Mouse (Mus musculus): Measurements from ENCODE around the gene Sh2d3c. TPM values are rescaled to one million over a fixed set of nuclear protein-coding genes. Genes with fewer than 3 reads are reported as not detected.

Gene Sh2d3c
- polyA plus RNA-seq, 1 experiment from 2014 or later, result 37.6 TPM

DNA sequence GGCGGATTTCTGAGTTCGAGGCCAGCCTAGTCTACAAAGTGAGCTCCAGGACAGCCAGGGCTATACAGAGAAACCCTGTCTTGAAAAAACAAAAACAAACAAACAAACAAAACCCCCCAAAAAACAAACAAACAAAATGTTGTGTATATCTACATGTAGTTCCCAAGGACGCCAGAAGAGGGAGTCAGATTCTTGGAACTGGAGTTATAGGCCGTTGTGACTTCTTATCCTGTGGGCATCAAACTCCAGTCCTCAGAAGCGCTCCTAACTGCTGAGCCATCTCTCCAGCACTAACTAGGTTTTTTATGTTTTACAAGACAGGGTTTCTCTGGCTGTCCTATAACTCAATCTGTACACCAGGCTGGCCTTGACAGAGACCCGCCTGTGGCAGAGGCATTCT lies 66.3 kb downstream of the Sh2d3c start:
- Histone ChIP-seq H3K9me3 (ENCODE audit: low read depth, low read length) (no peaks in the 10 kb centered on the region), H3K36me3 (ENCODE audit: insufficient read depth) (no peaks in the 10 kb centered on the region), H3K27me3 (ENCODE audit: insufficient read depth, low read length) (no peaks in the 10 kb centered on the region), H3K4me1 (ENCODE audit: insufficient read depth) (no peaks in the 10 kb centered on the region; the same call in 1 of the 2 replicates), H3K4me3 (ENCODE audit: low read depth, low read length) (no peak overlapping the region), H3K27ac (ENCODE audit: low read depth) (no peak overlapping the region), H3K9ac (no peak overlapping the region), H3K4me2 (no peak overlapping the region)
- ATAC-seq (ENCODE audit: insufficient read depth) (no peak), DNase-seq (peak; percentile 64)
- TF ChIP-seq CTCF (IDR thresholded peaks at IDR 0.05; ENCODE audit: low read depth), result peak; percentile 63
- 64% methylated on average over 6 of the region's 6 CpGs for WGBS

DNA sequence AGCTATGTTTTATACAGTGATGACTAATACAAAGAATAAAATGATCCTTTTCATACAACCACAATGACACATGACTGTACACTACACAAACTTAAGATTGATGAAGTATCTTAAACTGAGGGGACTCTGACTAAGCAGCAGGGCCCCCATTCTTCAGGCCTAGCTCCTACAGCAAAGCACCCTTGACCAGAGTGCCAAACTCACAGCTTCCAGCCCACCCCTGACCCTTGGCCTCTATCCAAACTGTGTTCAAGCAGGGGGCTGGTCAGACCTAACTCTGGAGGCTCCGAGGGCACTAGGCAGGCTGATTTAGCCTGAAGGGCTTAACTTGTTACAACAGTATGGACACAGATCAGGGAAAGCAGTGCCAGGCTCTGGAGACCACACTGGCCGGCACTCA lies 67.7 kb downstream of the Sh2d3c start:
- DNase-seq, result peak; percentile 24
- Histone ChIP-seq H3K27ac (ENCODE audit: low read depth) (no peak overlapping the region), H3K4me2 (no peak overlapping the region), H3K9ac (no peak overlapping the region), H3K9me3 (ENCODE audit: low read depth, low read length) (no peaks in the 10 kb centered on the region), H3K36me3 (ENCODE audit: insufficient read depth) (no peaks in the 10 kb centered on the region), H3K27me3 (ENCODE audit: insufficient read depth, low read length) (no peaks in the 10 kb centered on the region), H3K4me3 (ENCODE audit: low read depth, low read length) (no peak overlapping the region), H3K4me1 (ENCODE audit: insufficient read depth) (no peaks in the 10 kb centered on the region; the same call in 1 of the 2 replicates)
- TF ChIP-seq CTCF (IDR thresholded peaks at IDR 0.05; ENCODE audit: low read depth), result no peak
- 50% methylated on average over 2 of the region's 2 CpGs for WGBS
- no peak for ATAC-seq (ENCODE audit: insufficient read depth)

DNA sequence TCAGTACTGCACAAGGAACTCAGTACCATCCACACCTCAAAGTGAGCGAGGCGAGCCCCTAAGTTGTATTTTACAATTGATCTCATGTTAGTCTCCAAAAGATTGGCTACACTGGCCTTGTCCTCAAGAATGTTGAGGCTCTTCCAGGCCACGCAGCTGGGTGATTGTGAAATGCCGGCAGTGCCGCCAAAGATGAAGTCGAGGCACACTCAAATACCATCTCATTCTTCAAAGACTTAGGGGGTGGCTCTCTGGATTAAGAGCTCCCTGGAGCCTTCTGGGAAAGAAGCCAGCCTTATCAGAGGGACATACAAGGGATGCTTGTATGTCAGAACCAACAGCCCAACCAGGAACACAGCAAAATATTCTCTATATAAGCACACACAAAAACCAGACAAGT lies 70.4 kb downstream of the Sh2d3c start:
- no peak overlapping the region for H3K4me3 ChIP-seq (ENCODE audit: low read depth, low read length)
- H3K27ac ChIP-seq (ENCODE audit: low read depth), result no peak overlapping the region
- TF ChIP-seq CTCF (IDR thresholded peaks at IDR 0.05; ENCODE audit: low read depth), result no peak
- 50% methylated on average over 6 of the region's 6 CpGs for WGBS
- ATAC-seq (ENCODE audit: insufficient read depth) (no peak), DNase-seq (peak; percentile 81)
- peaks cover 21% of the 10 kb centered on the region; the same call in 1 of the 2 replicates for H3K36me3 ChIP-seq (ENCODE audit: insufficient read depth)
- no peak overlapping the region for H3K4me2 ChIP-seq
- H3K4me1 ChIP-seq (ENCODE audit: insufficient read depth), result no peaks in the 10 kb centered on the region
- H3K9me3 ChIP-seq (ENCODE audit: low read depth, low read length), result no peaks in the 10 kb centered on the region
- no peaks in the 10 kb centered on the region for H3K27me3 ChIP-seq (ENCODE audit: insufficient read depth, low read length)
- H3K9ac ChIP-seq, result no peak overlapping the region

DNA sequence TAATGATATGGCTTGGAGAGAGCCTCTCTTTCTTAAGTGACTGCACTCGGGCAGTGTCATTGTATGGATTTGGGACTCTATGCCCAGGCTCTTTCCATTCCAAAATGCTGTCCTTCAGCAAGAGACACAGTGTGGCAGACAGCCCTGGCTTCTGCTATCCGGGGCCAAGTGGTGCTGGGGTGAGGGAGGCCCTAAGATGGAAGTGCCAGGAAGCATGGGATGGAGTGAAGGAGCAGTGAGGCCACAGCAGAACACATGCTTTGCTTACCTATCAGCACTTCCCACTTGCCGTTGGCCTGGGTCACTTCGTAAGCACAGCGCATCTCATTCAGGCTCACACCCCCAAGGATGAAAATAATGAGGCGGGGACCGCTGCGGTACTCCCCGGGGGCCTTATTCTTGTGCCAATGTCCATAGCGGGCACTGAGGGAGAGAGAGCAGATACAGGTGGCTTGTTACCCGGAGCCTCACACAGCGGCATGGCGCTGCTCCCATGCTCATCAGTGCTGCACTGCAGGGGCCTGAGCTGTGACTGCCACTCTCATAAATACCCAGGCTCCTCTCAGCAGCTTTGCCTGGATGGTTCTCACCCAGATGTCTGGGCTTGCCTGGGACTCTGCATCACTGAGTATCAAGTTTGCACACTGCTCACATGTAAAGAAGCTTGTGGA lies 75.0 kb downstream of the Sh2d3c start:
- H3K27me3 ChIP-seq (ENCODE audit: insufficient read depth, low read length), result no peaks in the 10 kb centered on the region
- peaks cover 36% of the 10 kb centered on the region for H3K36me3 ChIP-seq (ENCODE audit: insufficient read depth)

DNA sequence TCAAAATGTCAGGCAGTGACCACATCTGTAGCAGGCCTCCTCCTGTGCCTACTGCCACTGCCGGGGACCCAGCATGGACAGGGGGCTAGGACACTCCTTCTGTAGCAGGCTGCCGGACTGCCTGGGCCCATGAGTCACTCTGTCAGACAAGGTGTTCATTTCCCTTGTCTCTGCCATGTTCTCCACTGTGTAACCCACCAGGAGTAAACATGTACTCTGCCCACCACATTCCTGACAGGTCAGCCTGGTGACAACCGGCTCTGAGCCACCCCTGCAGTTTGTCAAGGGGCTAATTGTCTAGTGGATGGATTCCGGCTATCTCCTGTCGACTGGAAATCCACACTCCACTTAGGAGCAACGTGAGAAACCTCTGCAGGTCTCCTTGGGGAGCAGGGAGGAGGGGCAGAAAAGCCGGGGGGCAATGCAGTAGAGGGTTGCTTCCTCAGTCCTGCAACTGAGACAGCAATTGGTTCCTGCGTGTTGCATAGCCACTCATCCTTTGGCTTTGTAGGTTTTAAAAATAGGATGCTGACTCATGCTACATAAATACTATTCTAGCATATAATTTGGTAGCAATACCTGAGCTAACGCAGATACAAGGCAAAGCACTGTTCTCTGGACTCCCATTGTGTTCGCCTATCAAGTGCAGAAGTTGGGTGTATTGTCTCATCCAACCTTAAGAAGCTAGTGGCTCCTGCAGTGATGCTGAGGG lies 77.6 kb downstream of the Sh2d3c start:
- Histone ChIP-seq H3K36me3 (ENCODE audit: insufficient read depth) (peaks cover 48% of the 10 kb centered on the region), H3K9ac (no peak overlapping the region), H3K4me1 (ENCODE audit: insufficient read depth) (no peaks in the 10 kb centered on the region), H3K27ac (ENCODE audit: low read depth) (no peak overlapping the region), H3K4me3 (ENCODE audit: low read depth, low read length) (no peak overlapping the region), H3K27me3 (ENCODE audit: insufficient read depth, low read length) (no peaks in the 10 kb centered on the region), H3K4me2 (no peak overlapping the region), H3K9me3 (ENCODE audit: low read depth, low read length) (no peaks in the 10 kb centered on the region)
- ATAC-seq (ENCODE audit: insufficient read depth) (no peak), DNase-seq (no peak)
- TF ChIP-seq CTCF (IDR thresholded peaks at IDR 0.05; ENCODE audit: low read depth), result no peak
- 48% methylated on average over 10 of the region's 10 CpGs for WGBS

More for the DNA sequence above, 75.0 kb downstream of the Sh2d3c start:
- H3K4me2 ChIP-seq, result no peak overlapping the region
- no peak for DNase-seq
- no peak overlapping the region for H3K4me3 ChIP-seq (ENCODE audit: low read depth, low read length)
- ATAC-seq (ENCODE audit: insufficient read depth), result no peak
- H3K4me1 ChIP-seq (ENCODE audit: insufficient read depth), result no peaks in the 10 kb centered on the region
- no peak overlapping the region for H3K9ac ChIP-seq
- 86% methylated on average over 13 of the region's 13 CpGs for WGBS
- H3K9me3 ChIP-seq (ENCODE audit: low read depth, low read length), result no peaks in the 10 kb centered on the region
- H3K27ac ChIP-seq (ENCODE audit: low read depth), result no peak overlapping the region
- TF ChIP-seq CTCF (IDR thresholded peaks at IDR 0.05; ENCODE audit: low read depth), result no peak

MicroRNA genes within 50 kb of the gene (microRNA counts, 519-probe panel; counts per million panel counts)
- 1,432 counts per million, percentile 8 among the panel's probes with 10 or more counts for microRNA mmu-miR-2861

Small RNAs within 50 kb of the gene (microRNA-seq; reads per million reads assigned to microRNA genes)
- gene Gm47291 (ENCODE audit: borderline number of aligned reads) (not detected), gene Mir2861 (ENCODE audit: borderline number of aligned reads) (not detected), gene Mir3960 (ENCODE audit: borderline number of aligned reads) (not detected), gene Mir8093 (ENCODE audit: borderline number of aligned reads) (not detected)

Other genes starting within 250 kb of the Sh2d3c start
- 18.4 and 19.9 TPM in 2 replicates for gene Fam102a, start 185.7 kb upstream of the Sh2d3c start, polyA plus RNA-seq (2014; fragmentation: Nextera tagmentation; extraction: Ambion mirVana)
- gene Dpm2, start 150.2 kb upstream of the Sh2d3c start, polyA plus RNA-seq (2014; fragmentation: Nextera tagmentation; extraction: Ambion mirVana), result 94.9 and 98.5 TPM in 2 replicates
- 0.50 and 0.70 TPM in 2 replicates for gene Pip5kl1, start 146.3 kb upstream of the Sh2d3c start, polyA plus RNA-seq (2014; fragmentation: Nextera tagmentation; extraction: Ambion mirVana)
- 0.20 TPM in 1 of 2 replicates, not detected in the other for gene 9430097D07Rik, start 145.4 kb upstream of the Sh2d3c start, polyA plus RNA-seq (2014; fragmentation: Nextera tagmentation; extraction: Ambion mirVana)
- 22.0 and 23.8 TPM in 2 replicates for gene St6galnac4, start 134.0 kb upstream of the Sh2d3c start, polyA plus RNA-seq (2014; fragmentation: Nextera tagmentation; extraction: Ambion mirVana)
- gene St6galnac6, start 121.3 kb upstream of the Sh2d3c start, polyA plus RNA-seq (2014; fragmentation: Nextera tagmentation; extraction: Ambion mirVana), result 8.3 and 11.1 TPM in 2 replicates
- 34.3 and 35.8 TPM in 2 replicates for gene Ak1, start 99.3 kb upstream of the Sh2d3c start, polyA plus RNA-seq (2014; fragmentation: Nextera tagmentation; extraction: Ambion mirVana)
- 91.1 and 98.5 TPM in 2 replicates for gene Eng, start 74.5 kb upstream of the Sh2d3c start, polyA plus RNA-seq (2014; fragmentation: Nextera tagmentation; extraction: Ambion mirVana)
- 28.4 and 32.7 TPM in 2 replicates for gene Fpgs, start 16.9 kb upstream of the Sh2d3c start, polyA plus RNA-seq (2014; fragmentation: Nextera tagmentation; extraction: Ambion mirVana)
- gene Cdk9, start 8.0 kb upstream of the Sh2d3c start, polyA plus RNA-seq (2014; fragmentation: Nextera tagmentation; extraction: Ambion mirVana), result 81.7 and 84.3 TPM in 2 replicates
- gene 6330409D20Rik, start 20.0 kb downstream of the Sh2d3c start, polyA plus RNA-seq (2014; fragmentation: Nextera tagmentation; extraction: Ambion mirVana), result 0.20 TPM in 1 of 2 replicates, not detected in the other
- gene Tor2a, start 36.2 kb downstream of the Sh2d3c start, polyA plus RNA-seq (2014; fragmentation: Nextera tagmentation; extraction: Ambion mirVana), result 66.2 and 71.0 TPM in 2 replicates
- 0.15 and 0.33 TPM in 2 replicates for gene Ttc16, start 54.6 kb downstream of the Sh2d3c start, polyA plus RNA-seq (2014; fragmentation: Nextera tagmentation; extraction: Ambion mirVana)
- 2.7 and 4.4 TPM in 2 replicates for gene Ptrh1, start 54.7 kb downstream of the Sh2d3c start, polyA plus RNA-seq (2014; fragmentation: Nextera tagmentation; extraction: Ambion mirVana)
- 0.11 and 0.33 TPM in 2 replicates for gene Cfap157, start 63.4 kb downstream of the Sh2d3c start, polyA plus RNA-seq (2014; fragmentation: Nextera tagmentation; extraction: Ambion mirVana)
- gene Stxbp1, start 126.2 kb downstream of the Sh2d3c start, polyA plus RNA-seq (2014; fragmentation: Nextera tagmentation; extraction: Ambion mirVana), result 20.7 and 22.2 TPM in 2 replicates
- gene Fam129b, start 155.1 kb downstream of the Sh2d3c start, polyA plus RNA-seq (2014; fragmentation: Nextera tagmentation; extraction: Ambion mirVana), result 41.2 and 46.5 TPM in 2 replicates
- 235 and 256 TPM in 2 replicates for gene Rpl12, start 240.5 kb downstream of the Sh2d3c start, polyA plus RNA-seq (2014; fragmentation: Nextera tagmentation; extraction: Ambion mirVana)
- 6.4 and 6.6 TPM in 2 replicates for gene Lrsam1, start 240.6 kb downstream of the Sh2d3c start, polyA plus RNA-seq (2014; fragmentation: Nextera tagmentation; extraction: Ambion mirVana)